16 mouse cellular contexts compared by ENCODE assay signal in genomic region chr15:61007461-61008059, GRCm38 (mm10).
DNase-seq lines count a peak whose midpoint lies in the region; ATAC-seq and TF ChIP-seq lines count a peak whose summit lies in the region.
"Had no signal": no experiment of that assay in that cellular context is flagged by ENCODE, and none has a peak within 500 bp of the region (broad histone marks: within the 10 kb centered on the region; RNA-seq: fewer than 3 reads in every experiment).

No protein-coding gene starts in this region.

- no peaks in the 10 kb centered on the region for H3K36me3 ChIP-seq in lung, embryonic 14.5 days (ENCODE audit: insufficient read depth)
- H3K36me3 ChIP-seq: embryonic facial prominence, embryonic 12.5 days; forebrain, embryonic 12.5 days; liver, embryonic 13.5 days; midbrain, embryonic 15.5 days; neural tube, embryonic 13.5 days had no signal

- DNase-seq in gastrocnemius, adult 2 months = no peak
- DNase-seq in gastrocnemius, postnatal 10 days = no peak
- DNase-seq in c-Kit-positive CD71-positive TER-119-negative erythroid progenitor cells, embryonic 14.5 days (ENCODE audit: low read depth) = peak; percentile 7
- DNase-seq in heart, postnatal 14 days = peak; percentile 2 to 7
- peak; percentile 70 for DNase-seq in lung, embryonic 14.5 days
- no peak for DNase-seq in spleen, postnatal 36 days (ENCODE audit: low spot score in 2 of 2)
- no peak for DNase-seq in ovary, postnatal 10 days (ENCODE audit: low spot score)
- DNase-seq in spleen, adult 18-20 months = no peak
- DNase-seq: cerebellum, adult 8-10 months; liver, embryonic 13.5 days; right cerebral cortex, postnatal 14 days had no signal

- intact Hi-C loops in gastrocnemius, adult 2 months (cut with DNase I) = loop anchor here (5.0 kb wide), 1 partner anchor 185 kb away; no protein-coding TSS in a partner anchor
- intact Hi-C loops in heart, postnatal 14 days (cut with DNase I) = loop anchor here (10.0 kb wide), 2 partner anchors 87 to 183 kb away; no protein-coding TSS in a partner anchor

- ATAC-seq in lung, embryonic 14.5 days (ENCODE audit: insufficient read depth) = no peak
- ATAC-seq: hindbrain, postnatal 0 days; midbrain, embryonic 15.5 days had no signal

- no peak for TF ChIP-seq CTCF in gastrocnemius, adult 2 months (IDR thresholded peaks at IDR 0.05)
- TF ChIP-seq CTCF in lung, embryonic 14.5 days (IDR thresholded peaks at IDR 0.05; ENCODE audit: low read depth) = no peak

- H3K27me3 ChIP-seq in lung, embryonic 14.5 days (ENCODE audit: insufficient read depth, low read length) = no peaks in the 10 kb centered on the region
- H3K27me3 ChIP-seq: embryonic facial prominence, embryonic 12.5 days; forebrain, embryonic 12.5 days; liver, embryonic 13.5 days; midbrain, embryonic 15.5 days; neural tube, embryonic 13.5 days had no signal

- no peak overlapping the region for H3K4me3 ChIP-seq in gastrocnemius, adult 2 months
- no peak overlapping the region for H3K4me3 ChIP-seq in lung, embryonic 14.5 days (ENCODE audit: low read depth, low read length)
- H3K4me3 ChIP-seq: embryonic facial prominence, embryonic 12.5 days; forebrain, embryonic 12.5 days; liver, embryonic 13.5 days; midbrain, embryonic 15.5 days; neural tube, embryonic 13.5 days had no signal

- H3K27ac ChIP-seq in gastrocnemius, adult 2 months = peak overlapping the region; percentile 35
- no peak overlapping the region for H3K27ac ChIP-seq in lung, embryonic 14.5 days (ENCODE audit: low read depth)
- H3K27ac ChIP-seq: embryonic facial prominence, embryonic 12.5 days; forebrain, embryonic 12.5 days; hindbrain, postnatal 0 days; liver, embryonic 13.5 days; midbrain, embryonic 15.5 days; neural tube, embryonic 13.5 days had no signal

- H3K9ac ChIP-seq in lung, embryonic 14.5 days = no peak overlapping the region
- H3K9ac ChIP-seq: embryonic facial prominence, embryonic 12.5 days; forebrain, embryonic 12.5 days; liver, embryonic 13.5 days; midbrain, embryonic 15.5 days; neural tube, embryonic 13.5 days had no signal

- H3K9me3 ChIP-seq in lung, embryonic 14.5 days (ENCODE audit: low read depth, low read length) = no peaks in the 10 kb centered on the region
- H3K9me3 ChIP-seq: embryonic facial prominence, embryonic 12.5 days; forebrain, embryonic 12.5 days; liver, embryonic 13.5 days; midbrain, embryonic 15.5 days; neural tube, embryonic 13.5 days had no signal

- H3K4me1 ChIP-seq in lung, embryonic 14.5 days (ENCODE audit: insufficient read depth) = no peaks in the 10 kb centered on the region
- H3K4me1 ChIP-seq: embryonic facial prominence, embryonic 12.5 days; forebrain, embryonic 12.5 days; midbrain, embryonic 15.5 days had no signal

- H3K4me2 ChIP-seq in lung, embryonic 14.5 days = no peak overlapping the region
- H3K4me2 ChIP-seq: embryonic facial prominence, embryonic 12.5 days; forebrain, embryonic 12.5 days; liver, embryonic 13.5 days; midbrain, embryonic 15.5 days; neural tube, embryonic 13.5 days had no signal

- WGBS in lung, embryonic 14.5 days = 56% methylated on average over 3 of the region's 3 CpGs

Comparison
In these comparisons a context has a peak if more than half of its experiments do, and no peak if none do; other contexts are left out.
1. DNase-seq: peak in c-Kit-positive CD71-positive TER-119-negative erythroid progenitor cells, embryonic 14.5 days (single experiment), heart, postnatal 14 days (2 of 2) and lung, embryonic 14.5 days (single experiment); none in gastrocnemius, adult 2 months (single experiment), gastrocnemius, postnatal 10 days (single experiment), spleen, postnatal 36 days (0 of 2), ovary, postnatal 10 days (single experiment) and spleen, adult 18-20 months (0 of 2).